Mouse (Mus musculus): ENCODE data around the gene Nrbp1. TPM values are rescaled to one million over a fixed set of nuclear protein-coding genes. Genes with fewer than 3 reads are reported as not detected.
"Not testable (repeated sequence)": the region's sequence is repeated elsewhere in the genome, so short reads cannot be mapped to it uniquely, and the experiment has no call there.

Gene Nrbp1
- total RNA-seq, 2 experiments from 2014 or later: 113 TPM

GRCm38 (mm10) chr5:31203866-31204265 lies 36.8 kb upstream of the Nrbp1 start:
- DNase-seq (ENCODE audit: low spot score in 2 of 2): no peak

DNA sequence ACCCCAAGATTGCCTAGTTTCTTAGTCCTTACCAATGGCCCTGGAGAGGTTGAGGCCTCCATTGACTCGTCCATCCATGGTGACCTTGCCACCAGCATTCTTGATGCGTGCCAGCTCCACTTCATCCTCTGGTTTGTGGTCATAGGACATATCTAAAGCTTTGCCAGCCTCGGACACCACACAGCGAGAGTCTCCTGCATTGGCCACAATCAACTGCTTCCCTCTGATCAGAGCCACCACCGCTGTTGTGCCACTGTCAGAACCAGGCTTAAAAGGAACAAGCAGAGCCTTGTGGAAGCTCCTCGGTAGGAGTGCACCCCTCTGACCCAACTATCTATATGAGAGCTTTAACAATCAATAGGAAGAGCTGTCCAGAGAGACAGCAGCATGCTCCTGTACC lies 36.2 kb upstream of the Nrbp1 start:
- DNase-seq (ENCODE audit: low spot score in 2 of 2): no peak

DNA sequence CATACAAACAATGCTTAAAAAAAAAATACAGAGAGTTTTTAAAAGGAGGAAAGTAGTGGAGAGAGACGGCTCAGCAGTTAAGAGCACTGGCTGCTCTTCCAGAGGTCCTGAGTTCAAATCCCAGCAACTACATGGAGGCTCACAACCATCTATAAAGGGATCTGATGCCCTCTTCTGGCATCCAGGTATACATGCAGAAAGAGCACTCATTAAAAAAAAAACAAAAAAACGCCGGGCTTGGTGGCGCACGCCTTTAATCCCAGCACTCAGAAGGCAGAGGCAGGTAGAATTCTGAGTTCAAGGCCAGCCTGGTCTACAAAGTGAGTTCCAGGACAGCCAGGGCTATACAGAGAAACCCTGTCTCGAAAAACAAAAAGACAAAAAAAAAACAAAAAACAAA lies 24.1 kb upstream of the Nrbp1 start:
- DNase-seq (ENCODE audit: low spot score in 2 of 2): not testable (repeated sequence)

- DNase-seq (ENCODE audit: low spot score in 2 of 2): no peak
Measured at GRCm38 (mm10) chr5:31218294-31218693, 22.4 kb upstream of the Nrbp1 start.

DNA sequence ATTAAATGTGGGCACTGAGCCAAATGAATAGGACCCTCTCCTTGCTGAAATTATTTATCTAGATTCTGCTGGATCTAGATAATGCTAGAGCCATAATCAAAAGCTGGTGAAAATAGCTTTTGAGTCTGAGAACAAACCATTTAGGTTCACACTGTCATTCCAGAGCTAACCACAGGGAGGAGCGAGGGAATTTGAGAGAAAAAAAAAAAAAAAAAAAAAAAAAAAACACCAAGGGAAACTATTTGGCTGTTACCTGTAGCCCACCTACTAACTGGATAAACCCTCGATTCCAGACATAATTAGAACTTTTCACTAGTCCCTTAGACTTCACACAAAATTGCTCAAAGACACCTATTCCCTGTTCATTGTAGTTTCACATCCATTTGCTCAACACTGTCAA lies 21.6 kb upstream of the Nrbp1 start:
- DNase-seq (ENCODE audit: low spot score in 2 of 2): no peak

DNA sequence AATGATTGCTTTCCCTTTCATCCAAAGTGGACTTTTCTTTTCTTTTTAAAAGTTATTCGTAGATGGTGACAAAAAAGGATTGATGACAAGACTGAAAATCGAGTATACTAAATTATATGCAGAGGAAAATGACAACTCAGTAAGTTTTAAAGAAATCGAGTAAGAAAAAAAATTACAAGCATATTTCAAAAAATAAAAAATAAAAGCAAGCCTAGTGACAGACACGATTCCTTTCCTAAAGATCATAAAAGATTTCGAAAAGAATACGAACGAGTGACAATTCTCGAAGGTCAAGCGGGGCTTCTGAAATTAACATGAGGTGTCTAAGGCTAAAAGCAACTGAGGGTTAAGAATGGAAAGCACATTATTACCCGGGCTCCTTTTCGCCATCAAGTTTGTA lies 21.2 kb upstream of the Nrbp1 start:
- DNase-seq (ENCODE audit: low spot score in 2 of 2): no peak

DNA sequence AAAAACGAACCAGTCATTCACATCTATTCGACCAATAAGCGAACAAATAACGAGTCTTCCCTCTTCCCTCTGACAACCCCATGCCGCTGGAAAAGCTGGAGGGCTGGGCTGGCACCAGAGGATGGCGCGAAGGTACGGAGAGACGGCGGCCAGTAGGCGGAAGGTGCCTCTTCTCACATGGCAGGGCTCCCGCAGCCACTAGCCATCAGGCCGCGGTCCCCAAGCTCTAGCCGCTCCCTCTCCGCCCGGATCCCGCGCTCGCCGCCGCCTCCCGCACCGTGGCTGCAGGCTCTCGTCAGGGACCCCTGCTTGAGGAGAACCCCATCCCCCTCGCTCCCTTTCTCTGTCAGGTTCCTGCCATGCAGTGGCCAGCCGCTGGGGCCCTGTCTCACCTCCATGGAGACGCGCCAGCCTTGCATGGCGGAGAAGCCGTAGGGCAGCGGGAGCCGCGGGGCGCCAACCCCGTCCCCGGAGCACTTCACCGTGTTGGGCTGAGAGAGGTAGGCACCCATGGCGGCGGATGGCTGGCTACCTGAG lies 20.7 kb upstream of the Nrbp1 start:
- no peak for DNase-seq (ENCODE audit: low spot score in 2 of 2)

DNA sequence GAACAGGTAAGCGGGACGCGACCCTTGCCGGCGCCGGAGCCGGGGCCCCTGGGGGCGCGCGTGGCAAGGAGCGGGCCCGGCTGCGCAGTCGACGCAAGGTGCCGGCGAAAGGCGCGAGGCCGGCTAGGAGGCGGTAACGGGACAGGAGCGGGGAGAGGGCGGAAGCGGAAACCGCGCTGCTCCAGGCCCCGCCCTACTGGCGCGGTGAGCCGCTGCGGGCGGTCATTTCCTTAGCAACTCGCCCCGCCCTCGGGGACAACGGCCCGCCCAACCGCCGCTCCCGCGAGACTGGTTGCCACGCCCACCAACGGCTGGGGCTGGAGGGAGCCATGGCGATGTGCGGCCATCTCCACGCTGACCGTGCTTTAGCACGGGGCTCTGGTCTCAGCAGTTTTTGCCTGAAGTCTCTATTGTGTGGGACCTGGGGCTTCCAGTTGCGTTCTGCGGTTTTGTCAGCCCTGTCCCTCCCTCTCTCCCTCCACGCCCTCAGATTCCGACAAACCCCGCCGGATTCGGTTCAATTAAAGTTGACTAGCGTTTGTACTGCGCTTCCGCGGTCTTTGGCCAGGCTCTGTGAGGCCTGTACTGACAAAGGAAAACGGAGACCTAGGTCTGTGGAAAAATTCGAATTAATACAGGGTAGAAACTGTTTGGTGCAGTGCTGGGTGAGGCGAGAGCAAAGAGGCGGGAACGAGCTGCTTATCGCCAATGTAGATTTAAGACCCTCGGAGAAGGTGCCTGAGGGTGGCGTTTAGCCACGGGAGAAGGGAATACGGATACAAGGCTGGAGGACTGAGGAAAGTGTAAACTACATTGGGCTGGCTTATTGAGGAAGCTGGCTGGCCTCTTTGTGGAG lies 20.0 kb upstream of the Nrbp1 start, which contains the start of gene Ppm1g:
TSS of gene Ppm1g (minus strand) at position 240 of the 856 bp plus-strand sequence.
- peak; percentile 96 to 99 for DNase-seq (ENCODE audit: low spot score in 2 of 2)

DNA sequence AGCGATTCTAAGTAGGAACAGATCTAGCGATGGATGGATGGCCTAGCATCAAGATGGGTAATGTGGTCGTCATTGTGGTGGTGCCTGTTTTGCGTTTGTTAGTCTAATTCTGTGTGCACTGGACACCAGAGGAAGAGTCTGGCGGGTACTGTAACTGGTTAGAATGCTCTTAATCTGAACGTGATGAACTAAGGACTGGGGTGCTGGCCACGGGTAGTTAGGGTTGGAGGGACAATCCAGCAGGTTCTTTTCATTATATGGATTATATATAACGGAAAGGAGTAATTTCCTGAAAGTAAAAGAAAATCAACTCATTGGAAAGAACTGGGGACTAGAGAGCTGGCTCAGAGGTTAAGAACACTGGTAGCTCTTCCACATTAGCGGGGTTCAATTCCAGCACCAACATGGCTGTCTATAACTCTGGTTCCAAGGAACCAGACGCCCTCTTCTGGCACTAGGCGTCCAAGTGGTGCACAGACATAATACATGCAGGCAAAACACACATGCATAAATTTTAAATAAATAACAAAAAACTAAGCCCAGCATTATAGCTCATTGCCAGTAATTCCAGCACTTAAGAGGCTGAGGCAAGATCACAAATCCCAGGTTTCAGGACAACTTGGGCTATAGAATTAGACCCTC lies 19.2 kb upstream of the Nrbp1 start:
- no peak for DNase-seq (ENCODE audit: low spot score in 2 of 2)

GRCm38 (mm10) chr5:31222696-31223095 lies 18.0 kb upstream of the Nrbp1 start:
- no peak for DNase-seq (ENCODE audit: low spot score in 2 of 2)

GRCm38 (mm10) chr5:31226641-31227040 lies 14.0 kb upstream of the Nrbp1 start:
- DNase-seq (ENCODE audit: low spot score in 2 of 2): no peak

GRCm38 (mm10) chr5:31241522-31242034 lies 914 bp downstream of the Nrbp1 start:
- DNase-seq (ENCODE audit: low spot score in 2 of 2): no peak

- no peak for DNase-seq (ENCODE audit: low spot score in 2 of 2)
Measured at GRCm38 (mm10) chr5:31242191-31242590, 1.5 kb downstream of the Nrbp1 start.

- DNase-seq (ENCODE audit: low spot score in 2 of 2): no peak
Measured at GRCm38 (mm10) chr5:31250716-31251115, 10.1 kb downstream of the Nrbp1 start.

DNA sequence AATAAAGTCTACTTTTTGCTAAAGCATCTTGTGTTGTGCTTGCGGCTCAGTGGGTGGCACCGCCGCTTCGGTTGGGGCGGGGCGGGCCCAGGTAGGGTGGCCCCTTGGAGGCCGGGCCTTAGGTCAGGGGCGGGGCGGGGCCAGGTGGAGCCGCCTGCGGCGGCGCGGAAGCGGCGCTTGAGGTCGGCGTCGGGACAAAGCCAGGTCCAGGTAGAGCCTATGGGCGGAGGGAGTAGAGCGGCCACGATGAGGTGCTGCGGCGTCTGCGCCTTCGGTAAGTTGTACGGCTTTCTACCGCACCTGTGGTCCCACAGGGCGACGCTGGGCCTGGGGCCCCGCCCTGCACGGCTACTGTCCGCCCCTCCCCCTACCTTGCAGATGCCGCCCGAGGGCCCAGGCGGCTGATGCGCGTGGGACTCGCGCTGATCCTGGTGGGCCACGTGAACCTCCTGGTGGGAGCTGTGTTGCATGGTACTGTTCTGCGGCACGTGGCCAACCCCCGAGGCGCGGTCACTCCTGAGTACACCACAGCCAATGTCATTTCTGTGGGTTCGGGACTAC lies 11.0 kb downstream of the Nrbp1 start, which contains the start of gene Krtcap3:
TSS of gene Krtcap3 (plus strand) at position 151 of the 561 bp plus-strand sequence.
- DNase-seq (ENCODE audit: low spot score in 2 of 2): no peak

GRCm38 (mm10) chr5:31252151-31252550 lies 11.5 kb downstream of the Nrbp1 start:
- no peak for DNase-seq (ENCODE audit: low spot score in 2 of 2)

GRCm38 (mm10) chr5:31252795-31253545 lies 12.3 kb downstream of the Nrbp1 start:
- peak in 1 of 2 experiments; percentile 2 for DNase-seq (ENCODE audit: low spot score in 2 of 2)

DNA sequence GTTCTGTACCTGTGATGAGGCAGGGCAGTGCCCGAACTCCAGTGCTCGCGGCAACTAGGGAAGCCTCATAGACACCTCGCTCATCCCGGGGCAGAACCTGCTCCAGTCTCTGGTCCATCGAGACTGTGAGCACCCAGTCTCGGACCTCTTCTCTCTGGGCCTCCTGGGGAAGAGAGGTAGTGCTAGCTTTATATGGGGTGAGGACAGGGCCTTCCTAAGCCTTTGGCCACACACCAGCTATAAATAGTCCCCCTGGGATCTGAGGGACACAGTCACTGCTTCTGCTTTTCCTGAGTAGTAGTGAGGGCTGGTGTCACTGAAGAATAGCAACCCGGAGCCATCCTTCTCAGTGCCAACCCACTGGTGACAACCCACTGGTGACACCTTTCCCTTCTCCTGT lies 13.1 kb downstream of the Nrbp1 start:
- peak in 1 of 2 experiments; percentile 2 for DNase-seq (ENCODE audit: low spot score in 2 of 2)

GRCm38 (mm10) chr5:31254452-31254851 lies 13.8 kb downstream of the Nrbp1 start:
- no peak for DNase-seq (ENCODE audit: low spot score in 2 of 2)

DNA sequence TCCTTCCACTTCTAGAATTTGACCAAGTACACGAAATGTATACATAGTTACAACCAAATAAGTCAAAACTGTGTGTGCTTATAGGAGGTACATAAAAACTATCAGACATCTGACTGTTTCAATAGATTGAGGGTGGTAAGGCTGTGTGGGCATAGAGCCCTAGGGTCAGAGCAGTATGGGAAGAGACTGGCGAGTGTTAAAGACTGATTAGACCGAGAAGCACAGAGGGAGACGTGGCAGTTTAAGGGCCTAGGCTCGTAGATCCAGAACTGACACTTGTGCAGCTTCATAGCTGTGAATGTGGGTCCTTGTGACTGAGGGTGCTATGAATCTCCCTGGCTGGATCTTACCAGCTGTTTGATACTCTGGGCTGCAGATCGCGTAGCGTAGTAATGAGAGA lies 14.2 kb downstream of the Nrbp1 start:
- no peak for DNase-seq (ENCODE audit: low spot score in 2 of 2)

DNA sequence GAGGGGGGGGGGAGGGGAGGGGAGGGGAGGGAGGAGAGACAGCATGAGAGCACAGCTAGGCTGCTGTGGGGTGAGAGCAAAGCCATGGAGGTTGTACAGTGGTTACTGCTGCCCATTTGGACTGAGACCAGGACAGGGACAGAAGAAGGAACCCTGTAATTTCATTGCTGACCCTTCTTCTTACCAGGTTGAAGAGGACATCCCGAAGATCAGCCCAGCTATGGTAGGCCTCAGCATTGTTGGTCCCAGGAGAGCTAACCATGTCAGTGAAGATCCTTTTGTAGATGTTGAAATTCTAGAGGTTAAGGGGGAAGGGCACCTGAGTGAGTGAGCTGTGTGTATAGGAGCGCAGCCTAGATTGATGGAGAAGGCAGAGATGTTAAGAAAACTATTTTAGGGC lies 14.7 kb downstream of the Nrbp1 start:
- no peak for DNase-seq (ENCODE audit: low spot score in 2 of 2)

Measured in adrenal gland, postnatal 4 days (tissue).